Mouse (Mus musculus): ENCODE data around the gene Srpr. TPM values are rescaled to one million over a fixed set of nuclear protein-coding genes. Genes with fewer than 3 reads are reported as not detected.

Gene Srpr
- 100 to 1,000 TPM in 1 of 3 experiments, 10 to 100 TPM in 2; 87.5 to 100 (median 90.5) TPM for polyA plus RNA-seq (2017; shearing (Covaris generic))

- peak; percentile 76 for ATAC-seq
Observed at GRCm38 (mm10) chr9:35199772-35200471, at the start of gene Srpr, which contains the start of gene Tirap. TSS of gene Srpr (plus strand) at chr9:35200175. TSS of gene Tirap (minus strand) at chr9:35200291.

GRCm38 (mm10) chr9:35152923-35153322, 47.1 kb upstream of the Srpr start:
- ATAC-seq, result no peak

GRCm38 (mm10) chr9:35156002-35156710, 43.8 kb upstream of the Srpr start:
- ATAC-seq, result no peak

- ATAC-seq, result no peak
Observed at GRCm38 (mm10) chr9:35156862-35157261, 43.1 kb upstream of the Srpr start.

- ATAC-seq, result no peak
Observed at GRCm38 (mm10) chr9:35158477-35158876, 41.5 kb upstream of the Srpr start.

- no peak for ATAC-seq
Observed at GRCm38 (mm10) chr9:35160662-35161061, 39.3 kb upstream of the Srpr start.

- no peak for ATAC-seq
Observed at GRCm38 (mm10) chr9:35161721-35162120, 38.3 kb upstream of the Srpr start.

- ATAC-seq, result peak; percentile 60
Observed at GRCm38 (mm10) chr9:35163011-35163690, 36.8 kb upstream of the Srpr start.

- ATAC-seq, result no peak
Observed at GRCm38 (mm10) chr9:35164142-35164874, 35.7 kb upstream of the Srpr start.

GRCm38 (mm10) chr9:35166144-35166797, 33.7 kb upstream of the Srpr start:
- no peak for ATAC-seq

- no peak for ATAC-seq
Observed at GRCm38 (mm10) chr9:35166798-35167635, 33.0 kb upstream of the Srpr start.

GRCm38 (mm10) chr9:35170071-35170470, 29.9 kb upstream of the Srpr start:
- no peak for ATAC-seq

GRCm38 (mm10) chr9:35173331-35173730, 26.6 kb upstream of the Srpr start:
- no peak for ATAC-seq

GRCm38 (mm10) chr9:35175251-35176123, 24.5 kb upstream of the Srpr start, which contains the start of gene Dcps:
TSS of gene Dcps (minus strand) at chr9:35176061.
- peak; percentile 98 for ATAC-seq

- ATAC-seq, result peak; percentile 23
Observed at GRCm38 (mm10) chr9:35176124-35176659, 23.8 kb upstream of the Srpr start.

- no peak for ATAC-seq
Observed at GRCm38 (mm10) chr9:35182832-35183231, 17.1 kb upstream of the Srpr start.

GRCm38 (mm10) chr9:35183359-35183758, 16.6 kb upstream of the Srpr start:
- no peak for ATAC-seq

- no peak for ATAC-seq
Observed at GRCm38 (mm10) chr9:35186430-35186829, 13.5 kb upstream of the Srpr start.

- no peak for ATAC-seq
Observed at GRCm38 (mm10) chr9:35187351-35187903, 12.5 kb upstream of the Srpr start.

All from inflammation-experienced regulatory T-cells, adult 6 months (primary cell).